Mouse (Mus musculus) spleen, adult 2 months (tissue): ENCODE data around the gene Ctu1. TPM values are rescaled to one million over a fixed set of nuclear protein-coding genes. Genes with fewer than 3 reads are reported as not detected.
"Not testable (repeated sequence)": the region's sequence is repeated elsewhere in the genome, so short reads cannot be mapped to it uniquely, and the experiment has no call there.

Experiments used
- DNase-seq, 2 experiments: peaks; one replicate each; pipeline versions ENCODE4 v3.0.0 to v3.0.0-alpha.2; 2012 to 2021; ENCODE audit warnings: low spot score in 2 of 2, low read depth in 1 of 2
- H3K27ac ChIP-seq: fragments of 200-500 bp; 2 replicates; pipeline ENCODE4 v1.5.1; 2012; ENCODE audit warnings: low read length, inconsistent platforms; ENCODE audit not compliant: insufficient read depth
- H3K27me3 ChIP-seq: fragments of 200-500 bp; 2 replicates; pipeline ENCODE4 v1.6.1; 2012; ENCODE audit warnings: mild to moderate bottlenecking, moderate library complexity, low read length, inconsistent platforms; ENCODE audit not compliant: control insufficient read depth, insufficient read depth
- H3K36me3 ChIP-seq: fragments of 200-500 bp; 2 replicates; pipeline ENCODE4 v1.6.1; 2012; ENCODE audit warnings: mild to moderate bottlenecking, low read length, inconsistent platforms; ENCODE audit not compliant: control insufficient read depth, insufficient read depth
- H3K4me1 ChIP-seq: fragments of 200-500 bp; 2 replicates; pipeline ENCODE4 v1.6.1; 2011; ENCODE audit warnings: inconsistent platforms; ENCODE audit not compliant: control insufficient read depth, insufficient read depth, insufficient read length
- H3K4me3 ChIP-seq: fragments of 200-500 bp; 2 replicates; pipeline ENCODE4 v1.5.1; 2011; ENCODE audit warnings: mild to moderate bottlenecking, inconsistent platforms; ENCODE audit not compliant: insufficient read depth, insufficient read length; ENCODE audit errors: extremely low read depth
- CTCF ChIP-seq: fragments of 200-500 bp; IDR thresholded peaks from 2 replicates; pipeline ENCODE4 v1.5.1; 2011; ENCODE audit warnings: mild to moderate bottlenecking, inconsistent platforms; ENCODE audit not compliant: insufficient read depth, insufficient read length, insufficient replicate concordance; ENCODE audit errors: extremely low read depth
- POLR2A ChIP-seq: fragments of 200-500 bp; IDR thresholded peaks from 2 replicates; pipeline ENCODE4 v1.6.1; 2011; ENCODE audit warnings: low read depth, low read length, inconsistent platforms
- WGBS: fragments of 180-500 bp; shearing (Covaris S2); methylation state at CpG from one replicate; pipeline ENCODE4 v1.1.7; 2018; 5-methylcytosine and 5-hydroxymethylcytosine counted together
- polyA plus RNA-seq: library from polyadenylated mRNA; depleted of rRNA; stranded (reverse); fragments of >200 nt; gene quantifications from 2 replicates; pipeline ENCODE4 v1.2.3, GENCODE M21; 2012

Gene Ctu1
- polyA plus RNA-seq, 1 experiment, result 8.9 TPM

DNA sequence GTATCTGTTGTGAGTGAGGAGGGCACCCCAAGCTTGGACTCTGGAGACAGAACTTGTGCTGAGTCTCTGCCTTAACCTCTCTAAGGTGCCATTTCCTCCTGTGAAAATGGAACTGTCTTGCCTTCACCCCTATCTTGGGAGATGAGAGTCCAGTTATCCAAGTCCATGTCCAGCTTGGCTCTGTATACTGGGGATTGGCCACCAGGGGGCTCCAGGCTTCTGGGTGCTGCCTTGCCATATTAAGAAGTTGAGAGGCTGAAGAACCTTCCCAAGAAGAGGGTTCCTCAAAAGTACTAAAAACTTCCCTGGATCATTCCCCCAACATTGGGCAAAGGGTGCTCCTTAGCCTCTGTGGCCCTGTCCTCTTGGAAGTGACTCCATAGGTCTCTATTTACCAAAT lies 6.7 kb downstream of the Ctu1 start:
- peaks cover 19% of the 10 kb centered on the region for H3K36me3 ChIP-seq
- DNase-seq, result peak in 1 of 2 experiments; percentile 24
- no peak overlapping the region for H3K4me3 ChIP-seq
- H3K4me1 ChIP-seq, result no peaks in the 10 kb centered on the region
- no peak overlapping the region for H3K27ac ChIP-seq
- TF ChIP-seq CTCF (peak; percentile 30; the same call in 1 of the 2 replicates), POLR2A (no peak)
- no peaks in the 10 kb centered on the region for H3K27me3 ChIP-seq

DNA sequence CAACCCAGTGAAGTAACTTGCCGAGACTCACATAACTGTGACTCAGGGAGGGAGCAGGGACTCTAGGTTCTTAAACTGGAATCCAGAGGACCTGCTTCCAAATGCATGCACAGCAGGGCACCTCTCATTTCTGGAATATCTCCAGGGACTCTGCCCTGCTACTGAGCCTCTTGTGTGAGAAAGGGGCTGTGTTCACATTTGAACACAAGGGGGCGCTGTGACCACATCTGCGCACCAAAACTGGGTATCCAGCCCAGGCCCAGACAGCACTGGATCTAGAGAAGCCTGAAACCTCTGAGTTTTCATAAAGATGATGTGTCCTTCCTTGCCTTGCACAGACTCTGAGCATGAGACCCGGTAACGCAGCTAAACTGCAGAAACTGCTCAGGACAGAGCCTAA lies 9.1 kb downstream of the Ctu1 start:
- Histone ChIP-seq H3K27ac (no peak overlapping the region), H3K36me3 (peaks cover 13% of the 10 kb centered on the region), H3K27me3 (no peaks in the 10 kb centered on the region), H3K4me3 (no peak overlapping the region), H3K4me1 (no peaks in the 10 kb centered on the region)
- TF ChIP-seq CTCF (peak; percentile 81; the same call in 1 of the 2 replicates), POLR2A (no peak)
- WGBS, result 36% methylated on average over 5 of the region's 5 CpGs
- peak; percentile 11 to 35 for DNase-seq

DNA sequence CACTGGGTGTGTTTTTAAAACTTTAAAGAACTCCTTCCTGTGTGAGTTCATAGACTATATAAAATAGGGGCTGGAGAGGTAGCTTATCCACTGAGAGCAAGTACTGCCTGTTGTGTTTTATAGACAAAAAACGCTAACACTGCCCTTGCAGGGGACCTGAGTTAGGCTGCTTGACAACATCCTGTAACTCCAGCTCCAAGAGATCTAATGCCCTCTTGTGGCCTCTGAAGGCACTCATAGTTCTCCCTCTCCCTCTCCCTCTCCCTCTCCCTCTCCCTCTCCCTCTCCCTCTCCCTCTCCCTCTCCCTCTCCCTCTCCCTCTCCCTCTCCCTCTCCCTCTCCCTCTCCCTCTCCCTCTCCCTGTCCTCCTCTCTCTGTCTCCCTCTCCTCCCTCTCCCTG lies 10.7 kb downstream of the Ctu1 start:
- not testable (repeated sequence) for H3K27me3 ChIP-seq, H3K27ac ChIP-seq, H3K4me1 ChIP-seq, DNase-seq, H3K36me3 ChIP-seq, H3K4me3 ChIP-seq
- WGBS, result 20% methylated on average over 1 of the region's 1 CpGs

DNA sequence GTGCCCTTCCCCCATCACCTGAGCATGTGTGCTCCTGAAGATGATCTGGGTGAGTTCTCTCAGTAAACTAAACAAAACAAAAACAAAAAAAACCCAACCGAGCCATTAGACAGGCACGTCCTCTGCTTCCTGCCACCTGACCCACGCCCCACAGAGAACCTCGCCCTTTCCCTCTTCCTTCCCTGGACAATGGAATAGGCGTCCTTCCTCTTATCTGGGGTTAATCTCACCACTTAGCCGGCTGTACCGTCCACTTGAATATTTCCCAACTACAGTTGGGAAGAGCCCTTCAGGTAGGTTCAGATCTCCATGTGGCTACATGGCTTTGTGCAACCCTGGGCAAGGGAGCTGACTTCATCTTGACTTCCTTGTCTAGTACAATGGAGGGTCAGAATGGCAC lies 13.3 kb downstream of the Ctu1 start:
- no peak for DNase-seq
- no peak overlapping the region for H3K4me3 ChIP-seq
- H3K36me3 ChIP-seq, result no peaks in the 10 kb centered on the region
- no peaks in the 10 kb centered on the region for H3K27me3 ChIP-seq
- 18% methylated on average over 7 of the region's 7 CpGs for WGBS
- no peak overlapping the region for H3K27ac ChIP-seq
- H3K4me1 ChIP-seq, result no peaks in the 10 kb centered on the region
- no peak for TF ChIP-seq CTCF
- TF ChIP-seq POLR2A, result no peak

DNA sequence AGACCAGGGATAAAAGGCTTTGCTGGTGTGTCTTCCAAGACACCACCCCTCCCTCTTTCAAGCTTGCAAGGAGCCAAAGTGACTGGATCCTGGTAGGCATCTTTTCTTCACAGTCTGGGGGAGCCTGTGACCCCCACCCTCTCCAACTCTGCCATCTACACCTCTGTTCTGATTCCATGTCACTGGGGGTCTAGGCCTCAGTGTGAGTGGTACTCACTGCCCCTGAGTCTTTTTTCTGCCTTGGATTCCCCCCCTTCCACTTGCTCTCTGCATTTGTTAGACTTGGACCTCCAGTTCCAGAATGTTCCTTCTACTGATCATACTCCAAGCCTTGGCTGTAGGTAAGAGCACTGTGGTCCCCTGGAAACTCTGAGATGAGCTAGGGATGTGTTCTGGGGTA lies 18.3 kb downstream of the Ctu1 start, which contains the start of gene Klk14:
Gene Klk14 (plus strand): TSS at position 301 of the 400 bp plus-strand sequence.
- Histone ChIP-seq H3K27ac (no peak within 1 kb of the TSS), H3K27me3 (no peaks in the 10 kb centered on the region), H3K4me3 (no peak within 1 kb of the TSS), H3K4me1 (no peaks in the 10 kb centered on the region), H3K36me3 (no peaks in the 10 kb centered on the region)
- no peak for DNase-seq
- TF ChIP-seq POLR2A (no peak), CTCF (no peak)

DNA sequence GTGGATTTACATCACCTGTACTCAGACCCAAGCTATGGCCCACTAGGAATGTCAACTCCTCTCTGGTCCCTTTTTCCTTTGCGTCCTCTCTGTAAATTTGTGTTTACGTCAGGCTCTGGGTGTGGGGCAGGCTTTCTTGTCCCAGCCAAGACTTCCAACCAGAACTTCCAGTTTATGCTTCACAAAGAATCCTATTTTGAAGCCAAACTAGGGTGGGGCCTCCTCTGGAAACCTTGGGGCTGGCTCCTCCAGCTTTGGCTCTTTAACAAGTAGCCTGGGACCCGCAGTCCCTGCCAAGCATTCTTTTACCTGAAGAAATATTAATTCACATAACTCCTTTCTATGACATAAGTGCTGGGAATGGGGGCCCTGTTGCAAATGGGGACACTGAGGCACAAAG lies 38.2 kb downstream of the Ctu1 start:
- no peak for DNase-seq
- no peak overlapping the region for H3K4me3 ChIP-seq
- no peaks in the 10 kb centered on the region for H3K4me1 ChIP-seq
- H3K27me3 ChIP-seq, result no peaks in the 10 kb centered on the region
- H3K27ac ChIP-seq, result no peak overlapping the region
- TF ChIP-seq POLR2A (no peak), CTCF (no peak)
- no peaks in the 10 kb centered on the region for H3K36me3 ChIP-seq
- 88% methylated on average over 3 of the region's 3 CpGs for WGBS

DNA sequence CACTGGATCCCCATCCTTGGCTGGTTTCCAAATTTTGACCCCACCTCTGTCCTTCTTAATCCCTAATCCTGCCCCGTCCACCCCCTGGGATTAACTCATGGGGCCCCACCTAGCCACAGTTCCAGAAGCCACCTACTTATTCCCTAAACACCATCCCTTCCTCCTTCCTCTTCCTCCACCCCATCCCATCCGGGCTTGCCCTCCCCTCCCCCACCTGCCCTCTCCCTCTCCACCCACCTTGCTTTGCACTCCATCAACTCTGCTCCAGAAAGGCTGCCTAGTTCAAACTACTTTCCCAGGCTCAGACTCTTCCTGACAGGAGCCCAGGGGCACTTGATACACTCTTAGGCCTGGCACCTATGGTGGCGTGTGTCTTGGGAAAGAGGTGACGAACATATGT lies 40.5 kb downstream of the Ctu1 start, which contains the start of gene Klk13:
Gene Klk13 (plus strand): TSS at position 301 of the 400 bp plus-strand sequence.
- no peak within 1 kb of the TSS for H3K27ac ChIP-seq
- no peak for DNase-seq
- TF ChIP-seq POLR2A (no peak), CTCF (no peak)
- no peaks in the 10 kb centered on the region for H3K27me3 ChIP-seq
- H3K36me3 ChIP-seq, result no peaks in the 10 kb centered on the region
- no peaks in the 10 kb centered on the region for H3K4me1 ChIP-seq
- no peak within 1 kb of the TSS for H3K4me3 ChIP-seq
- WGBS, result 63% methylated on average over 4 of the region's 4 CpGs

DNA sequence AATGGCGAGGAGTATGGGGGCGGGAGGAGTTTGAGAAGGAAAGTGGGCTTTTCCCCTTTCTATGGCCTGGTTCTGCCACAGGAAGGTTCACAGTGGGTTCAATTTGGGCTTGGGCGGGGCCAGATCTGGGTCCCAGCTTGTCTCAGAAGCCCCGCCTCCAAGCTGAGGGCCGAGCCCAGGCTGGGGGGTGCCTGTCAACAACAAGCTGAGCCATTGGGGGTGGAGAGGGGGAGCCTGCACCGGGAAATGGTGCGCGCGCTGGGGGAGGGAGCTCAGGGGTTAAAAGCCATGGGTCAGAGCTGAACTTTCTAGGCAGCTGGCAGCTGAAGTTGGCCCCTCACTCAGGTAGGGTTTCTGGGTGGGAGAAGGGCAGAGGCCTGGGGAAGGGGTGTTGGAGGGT lies 41.1 kb downstream of the Ctu1 start:
- TF ChIP-seq POLR2A, result no peak
- no peak for TF ChIP-seq CTCF
- no peaks in the 10 kb centered on the region for H3K36me3 ChIP-seq
- H3K27me3 ChIP-seq, result no peaks in the 10 kb centered on the region
- no peak overlapping the region for H3K4me3 ChIP-seq
- 14% methylated on average over 9 of the region's 9 CpGs for WGBS
- H3K27ac ChIP-seq, result no peak overlapping the region
- no peak for DNase-seq
- no peaks in the 10 kb centered on the region for H3K4me1 ChIP-seq
